Mouse (Mus musculus): ENCODE measurements around the gene Eogt.

Eogt gene

GRCm38 (mm10) chr6:97104264-97104852 is 44.6 kb downstream of the Eogt start:
- DNase-seq = no peak

- no peak for DNase-seq
Observed at GRCm38 (mm10) chr6:97101958-97102702, 46.9 kb downstream of the Eogt start.

- no peak for DNase-seq
Observed at GRCm38 (mm10) chr6:97101190-97101957, 47.6 kb downstream of the Eogt start.

GRCm38 (mm10) chr6:97082336-97082735 is 66.6 kb downstream of the Eogt start:
- no peak for DNase-seq

- no peak for DNase-seq
Observed at GRCm38 (mm10) chr6:97080016-97080415, 69.0 kb downstream of the Eogt start.

- peak; percentile 33 for DNase-seq
Observed at GRCm38 (mm10) chr6:97060074-97060681, 88.8 kb downstream of the Eogt start, which contains the start of gene Fam19a4. Gene Fam19a4 (minus strand): TSS chr6:97060413.

All from liver (tissue).